Mouse (Mus musculus) bone marrow, adult 2 months (tissue): ENCODE data around the gene Sp8.

Experiments
- CTCF ChIP-seq: fragments of 200-500 bp; IDR thresholded peaks from 2 replicates; pipeline ENCODE4 v1.5.1; 2011; ENCODE audit warnings: low read length, control low read depth; ENCODE audit not compliant: control insufficient read depth, insufficient read depth
- POLR2A ChIP-seq: fragments of 200-500 bp; IDR thresholded peaks from 2 replicates; pipeline ENCODE4 v1.6.1; 2011; ENCODE audit warnings: low read depth, mild to moderate bottlenecking, control low read depth, low read length, borderline replicate concordance; ENCODE audit not compliant: control insufficient read depth

GRCm38 (mm10) chr12:118854401-118854800, 8.3 kb downstream of the Sp8 start:
- no peak for TF ChIP-seq CTCF
- TF ChIP-seq POLR2A: no peak
